Mouse (Mus musculus) thymus, postnatal 0 days (tissue): ENCODE measurements at regions not wholly inside any gene's neighbourhood (a gene's known extent, or its start where the extent isn't known, plus 50 kb on each side); places are given as distances from the start of the nearest gene placed in this dataset.
"Not testable (repeated sequence)": the region's sequence is repeated elsewhere in the genome, so short reads cannot be mapped to it uniquely, and the experiment has no call there.

Experiments used
- DNase-seq: peaks from one replicate; pipeline ENCODE4 v3.0.0-alpha.2; 2015; ENCODE audit warnings: low spot score

DNA sequence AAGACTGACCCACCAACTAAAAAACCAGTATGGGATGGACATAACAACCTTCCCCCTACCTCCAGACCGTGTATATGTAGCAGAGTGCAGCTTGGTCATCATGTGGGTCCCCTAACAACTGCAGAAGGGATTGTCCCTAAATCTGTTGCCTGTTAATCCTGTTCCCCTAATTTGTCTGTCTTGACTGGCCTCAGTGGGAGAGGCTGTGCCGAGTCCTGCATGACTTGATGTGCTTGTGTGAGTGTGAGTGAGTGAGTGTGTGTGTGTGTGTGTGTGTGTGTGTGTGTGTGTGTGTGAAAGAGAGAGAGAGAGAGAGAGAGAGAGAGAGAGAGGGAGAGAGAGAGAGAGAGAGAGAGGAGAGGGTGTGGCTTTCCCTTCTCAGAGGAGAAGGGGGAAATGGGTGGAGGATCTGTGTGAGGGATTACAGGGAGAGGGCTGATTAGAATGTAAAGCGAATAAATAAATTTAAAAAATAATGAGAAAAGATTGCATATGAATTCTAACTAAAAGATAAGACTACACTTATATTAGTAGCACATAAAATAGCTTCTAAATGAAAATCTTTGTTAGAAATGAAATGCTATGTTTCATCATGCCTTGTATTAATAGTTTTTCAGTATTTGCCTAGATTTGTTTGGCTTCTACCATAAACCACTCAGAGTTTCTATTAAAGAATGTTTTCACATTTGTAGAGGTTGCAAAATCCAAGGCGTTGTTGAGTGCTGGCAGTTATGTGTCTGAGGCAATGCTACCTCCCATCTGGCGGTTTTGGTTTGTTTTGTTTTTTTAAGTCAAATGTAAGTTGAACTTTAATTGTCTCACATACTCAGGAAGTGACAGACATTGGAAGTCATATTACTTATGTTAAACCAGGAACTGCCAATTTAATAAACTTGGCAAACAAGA is 740.9 kb downstream of the Abca13 start:
- DNase-seq, result no peak

GRCm38 (mm10) chr11:9962696-9963202 is 771.0 kb downstream of the Abca13 start:
- DNase-seq, result no peak

GRCm38 (mm10) chr11:9982974-9983373 is 791.2 kb downstream of the Abca13 start:
- DNase-seq, result no peak

DNA sequence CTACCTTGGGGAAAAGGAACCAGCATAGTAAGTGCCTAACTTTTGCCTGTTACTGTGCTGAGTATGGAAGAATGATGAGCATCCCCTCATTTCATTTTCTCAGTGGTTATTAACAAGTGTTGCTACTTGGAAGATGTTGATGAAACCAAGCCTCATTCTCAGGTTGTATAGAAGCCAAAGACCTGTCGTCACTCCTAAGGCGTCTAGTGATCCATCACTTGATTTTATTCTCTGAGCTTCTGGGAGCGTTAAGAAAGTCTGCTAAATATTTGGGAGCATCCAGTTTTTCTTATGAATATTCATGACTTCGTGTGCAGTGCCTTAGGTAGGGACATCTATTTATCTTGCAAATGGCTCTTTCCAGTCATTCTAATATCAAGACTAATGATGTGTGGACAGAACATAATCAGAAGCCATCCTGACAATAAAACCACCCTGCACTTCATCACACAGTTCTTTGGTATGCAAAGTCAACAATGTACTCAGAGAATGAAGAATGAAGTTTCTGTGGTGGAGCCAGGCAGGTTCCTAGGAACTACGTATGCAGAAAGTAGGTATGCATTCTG is 802.9 kb downstream of the Abca13 start:
- DNase-seq, result no peak

GRCm38 (mm10) chr11:9995356-9995755 is 803.6 kb downstream of the Abca13 start:
- DNase-seq, result no peak

- no peak for DNase-seq
These were observed 805.9 kb downstream of the Abca13 start for GRCm38 (mm10) chr11:9997532-9998138.

DNA sequence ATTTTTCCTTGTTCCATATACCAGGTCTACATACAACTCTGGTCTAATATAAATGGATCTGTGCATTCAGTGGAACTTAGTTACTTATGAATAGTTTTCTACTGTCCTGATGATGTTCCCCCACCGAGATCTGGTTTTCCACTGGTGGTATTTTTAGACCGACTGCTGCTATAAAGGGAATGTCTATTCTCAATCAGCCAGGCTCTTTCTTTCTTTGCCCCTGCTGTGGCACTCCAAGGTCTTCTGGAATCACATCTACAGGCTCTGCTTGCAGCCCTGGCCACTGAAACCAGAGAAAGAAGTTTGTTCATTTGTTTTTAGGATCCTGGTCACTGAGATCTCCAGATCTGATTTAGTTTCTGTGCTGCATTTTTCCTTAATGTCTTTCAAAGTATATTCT is 810.4 kb downstream of the Abca13 start:
- DNase-seq, result no peak

GRCm38 (mm10) chr11:10006881-10007280 is 815.1 kb downstream of the Abca13 start:
- no peak for DNase-seq

DNA sequence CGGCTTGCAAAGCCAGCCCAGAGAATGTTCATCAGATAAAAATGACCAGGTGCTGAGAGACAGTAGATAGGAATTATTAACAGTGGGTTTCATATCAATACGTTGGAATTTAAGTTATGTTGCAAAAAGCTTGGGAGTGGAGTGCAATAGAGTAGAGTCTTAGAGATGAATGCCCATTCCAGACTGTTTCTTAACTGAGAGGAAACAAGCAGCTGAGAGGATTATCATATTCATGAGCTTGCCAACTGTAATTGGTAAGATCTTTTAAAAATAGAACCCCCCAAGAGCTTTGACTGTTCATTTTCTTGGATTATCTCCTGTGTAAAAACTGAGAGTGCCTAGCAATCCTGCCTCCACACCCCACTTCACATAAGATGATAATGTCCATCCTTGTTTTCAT is 854.9 kb downstream of the Abca13 start:
- no peak for DNase-seq

DNA sequence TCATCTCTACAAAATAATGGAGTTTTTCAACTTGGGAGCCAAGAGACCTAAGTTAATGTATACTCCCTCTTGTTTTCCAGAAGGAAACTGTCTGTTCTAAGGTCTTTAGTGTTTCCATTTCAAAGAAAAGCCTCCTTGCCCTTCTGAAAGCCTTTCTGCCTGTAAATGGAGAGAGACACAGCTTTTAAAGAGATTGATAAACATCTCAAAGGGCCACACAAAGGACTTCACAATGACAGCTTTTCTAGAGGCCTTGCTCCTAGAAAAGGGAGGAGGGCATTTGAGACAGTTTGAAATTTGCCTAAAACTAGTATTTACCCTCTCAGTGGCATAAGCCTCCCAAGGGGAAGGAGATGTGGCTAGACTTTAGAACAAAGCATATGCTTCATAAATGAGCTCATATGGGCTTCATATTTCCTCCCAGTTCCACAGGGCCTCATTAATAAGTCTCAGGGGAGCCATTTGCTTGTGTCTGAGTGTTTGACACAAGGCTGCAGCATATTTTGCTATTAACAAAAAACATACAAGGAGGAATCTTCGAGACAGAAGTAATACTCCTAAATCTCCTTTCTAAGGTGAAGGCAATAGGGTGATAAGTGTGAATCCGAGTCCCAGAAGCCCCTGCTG is 860.0 kb downstream of the Abca13 start:
- DNase-seq, result no peak

DNA sequence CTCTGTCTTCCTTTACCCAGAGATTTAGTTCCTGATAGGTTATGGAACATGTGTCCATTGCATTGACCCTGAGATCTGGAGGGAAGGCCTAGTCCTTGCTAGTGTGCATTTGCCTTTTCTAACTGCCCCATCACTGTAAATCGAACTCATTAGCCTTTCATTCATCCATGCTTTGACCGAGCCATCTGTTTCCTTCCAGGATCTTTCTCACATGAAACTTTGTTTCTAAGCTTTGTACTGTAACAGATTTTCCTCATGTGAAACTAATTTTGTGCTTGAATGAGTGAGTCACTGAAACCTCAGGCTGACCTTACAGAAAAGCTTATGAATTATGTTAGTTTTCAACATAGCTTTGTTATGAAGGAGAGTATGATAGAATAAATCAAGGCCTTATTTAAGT is 880.1 kb downstream of the Abca13 start:
- DNase-seq, result no peak

- DNase-seq, result no peak
These were observed 896.2 kb downstream of the Abca13 start for GRCm38 (mm10) chr11:10087939-10088338.

GRCm38 (mm10) chr11:10102314-10102713 is 910.6 kb downstream of the Abca13 start:
- DNase-seq, result not testable (repeated sequence)

- DNase-seq, result no peak
These were observed 913.3 kb downstream of the Abca13 start for GRCm38 (mm10) chr11:10105077-10105476.

- no peak for DNase-seq
These were observed 950.4 kb downstream of the Abca13 start for GRCm38 (mm10) chr11:10142161-10142560.

DNA sequence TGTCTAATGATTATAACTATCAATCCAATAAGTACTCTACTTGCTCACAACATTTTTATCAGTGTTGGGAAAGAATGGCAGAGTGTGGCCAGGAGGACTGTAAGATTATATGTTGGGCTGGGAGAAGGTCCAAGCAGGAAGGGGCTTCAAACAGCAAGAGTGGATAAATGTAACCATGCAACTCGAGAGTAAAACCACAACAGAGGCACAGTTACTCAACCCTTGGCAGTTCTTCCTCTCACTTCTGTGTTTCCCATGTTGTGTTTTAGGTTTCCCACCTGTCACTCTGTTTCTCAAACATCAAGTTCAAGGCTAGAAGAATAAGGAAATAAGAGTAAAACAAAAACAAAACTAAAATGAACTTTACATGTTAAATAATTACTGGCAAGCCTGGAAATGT is 957.4 kb downstream of the Abca13 start:
- no peak for DNase-seq

GRCm38 (mm10) chr11:10153836-10154235 is 960.2 kb upstream of the Vwc2 start:
- DNase-seq, result no peak

- DNase-seq, result no peak
These were observed 920.3 kb upstream of the Vwc2 start for GRCm38 (mm10) chr11:10193738-10194137.

DNA sequence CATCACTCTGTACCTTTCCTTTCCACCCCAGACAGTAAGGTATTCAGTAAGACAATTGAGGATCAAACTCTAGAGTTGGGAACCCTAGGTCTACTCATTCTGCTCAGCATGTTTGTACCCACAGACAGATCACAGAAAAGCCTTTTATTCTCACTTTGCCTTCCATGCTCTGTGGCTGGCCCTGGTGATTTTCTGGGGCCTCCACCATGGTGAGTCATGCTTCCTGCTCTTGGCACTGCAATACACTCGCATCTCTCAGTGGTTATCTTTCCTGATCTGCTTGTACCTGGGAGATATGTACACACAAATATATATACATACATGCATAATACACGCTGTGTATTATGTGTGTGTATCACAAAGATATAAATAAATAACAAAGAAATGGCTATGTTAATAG is 919.2 kb upstream of the Vwc2 start:
- DNase-seq, result no peak

DNA sequence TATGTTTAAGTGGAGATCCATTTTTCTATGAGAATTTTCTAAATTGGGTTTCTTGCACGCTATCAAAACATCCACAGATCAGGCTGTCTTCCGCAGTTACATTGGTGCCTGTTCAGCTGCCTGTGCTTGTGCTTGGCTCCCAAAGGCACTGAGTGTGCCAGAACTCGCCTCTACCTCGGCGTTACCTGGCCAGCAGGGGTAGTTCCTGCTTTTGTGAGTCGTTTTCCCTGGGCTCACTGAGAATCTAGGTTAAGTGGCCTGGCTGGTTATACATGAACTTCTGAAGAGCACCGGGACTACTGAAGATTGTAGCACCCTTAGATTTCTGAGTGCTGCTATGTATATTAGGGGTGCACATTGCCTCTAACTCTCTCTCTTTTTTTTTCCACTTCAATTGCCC is 913.0 kb upstream of the Vwc2 start:
- DNase-seq, result no peak

GRCm38 (mm10) chr11:10205257-10205656 is 908.8 kb upstream of the Vwc2 start:
- DNase-seq, result peak; percentile 37
